Mouse (Mus musculus) kidney, embryonic 15.5 days (tissue): ENCODE measurements at regions not wholly inside any gene's neighbourhood (a gene's known extent, or its start where the extent isn't known, plus 50 kb on each side); places are given as distances from the start of the nearest gene placed in this dataset.

ENCODE experiments used
- ATAC-seq: fragments of 200-750 bp; cut with Nextera tagmentation; replicated peaks from 2 replicates; pipeline ENCODE4 v1.8.0; 2017; ENCODE audit warnings: moderate TSS enrichment; ENCODE audit not compliant: low FRiP score
- H3K27ac ChIP-seq: fragments of 300-500 bp; sonication (generic); 2 replicates; pipeline ENCODE4 v1.5.1; 2015; ENCODE audit warnings: mild to moderate bottlenecking, inconsistent platforms
- H3K27me3 ChIP-seq: fragments of 300-500 bp; sonication (generic); 2 replicates; pipeline ENCODE4 v1.6.1; 2015; ENCODE audit warnings: inconsistent platforms
- H3K36me3 ChIP-seq: fragments of 300-500 bp; sonication (generic); 2 replicates; pipeline ENCODE4 v1.6.1; 2015; ENCODE audit warnings: inconsistent platforms
- H3K4me1 ChIP-seq: fragments of 300-500 bp; sonication (generic); 2 replicates; pipeline ENCODE4 v1.6.1; 2015; ENCODE audit warnings: inconsistent platforms
- H3K4me2 ChIP-seq: fragments of 300-500 bp; sonication (generic); 2 replicates; pipeline ENCODE4 v1.6.1; 2015; ENCODE audit warnings: moderate library complexity, mild to moderate bottlenecking, inconsistent platforms
- H3K4me3 ChIP-seq: fragments of 300-500 bp; sonication (generic); replicated peaks from 2 replicates; pipeline ENCODE4 v1.5.1; 2015; ENCODE audit warnings: mild to moderate bottlenecking, inconsistent platforms
- H3K9ac ChIP-seq: fragments of 300-500 bp; sonication (generic); 2 replicates; pipeline ENCODE4 v1.6.1; 2015; ENCODE audit warnings: mild to moderate bottlenecking, inconsistent platforms
- H3K9me3 ChIP-seq: fragments of 300-500 bp; sonication (generic); replicated peaks from 2 replicates; pipeline ENCODE4 v1.6.1; 2016; ENCODE audit warnings: inconsistent platforms
- WGBS: fragments of 180-500 bp; shearing (Covaris S2); methylation state at CpG from one replicate; pipeline ENCODE4 v1.1.7; 2015; ENCODE audit warnings: mixed read lengths; 5-methylcytosine and 5-hydroxymethylcytosine counted together

DNA sequence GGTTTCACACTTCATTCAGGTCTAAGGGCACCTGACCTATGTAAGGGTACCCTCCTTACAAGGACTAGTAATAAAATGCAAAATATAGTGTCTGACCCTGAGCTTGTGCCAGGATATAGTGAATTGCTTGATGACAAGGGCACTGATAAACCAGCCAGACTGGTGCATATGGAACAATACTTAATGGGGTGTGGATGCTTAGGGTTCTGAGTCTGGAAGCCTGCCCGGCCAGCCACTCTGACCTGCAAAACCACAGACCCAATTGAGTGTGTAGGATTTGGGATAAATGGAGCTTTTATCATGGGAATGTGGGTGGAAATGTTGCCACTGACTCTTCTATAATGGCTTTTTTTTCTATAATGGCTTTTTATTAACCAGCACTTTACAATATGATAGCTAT lies 1838.7 kb upstream of the Dsel start:
- WGBS: 59% methylated on average over 1 of the region's 1 CpGs
- Histone ChIP-seq H3K4me3 (no peak overlapping the region), H3K9me3 (no peaks in the 10 kb centered on the region), H3K9ac (no peak overlapping the region), H3K36me3 (no peaks in the 10 kb centered on the region), H3K4me1 (no peaks in the 10 kb centered on the region), H3K27ac (no peak overlapping the region), H3K4me2 (no peak overlapping the region), H3K27me3 (no peaks in the 10 kb centered on the region)
- ATAC-seq: no peak

- no peak overlapping the region for H3K27ac ChIP-seq
- no peak overlapping the region for H3K9ac ChIP-seq
- no peaks in the 10 kb centered on the region for H3K27me3 ChIP-seq
- H3K9me3 ChIP-seq: no peaks in the 10 kb centered on the region
- no peaks in the 10 kb centered on the region for H3K4me1 ChIP-seq
- no peak overlapping the region for H3K4me3 ChIP-seq
- no peak overlapping the region for H3K4me2 ChIP-seq
- WGBS: 74% methylated on average over 2 of the region's 2 CpGs
- H3K36me3 ChIP-seq: no peaks in the 10 kb centered on the region
- no peak for ATAC-seq
Observed at GRCm38 (mm10) chr1:113688614-113689013, 1823.9 kb upstream of the Dsel start.

DNA sequence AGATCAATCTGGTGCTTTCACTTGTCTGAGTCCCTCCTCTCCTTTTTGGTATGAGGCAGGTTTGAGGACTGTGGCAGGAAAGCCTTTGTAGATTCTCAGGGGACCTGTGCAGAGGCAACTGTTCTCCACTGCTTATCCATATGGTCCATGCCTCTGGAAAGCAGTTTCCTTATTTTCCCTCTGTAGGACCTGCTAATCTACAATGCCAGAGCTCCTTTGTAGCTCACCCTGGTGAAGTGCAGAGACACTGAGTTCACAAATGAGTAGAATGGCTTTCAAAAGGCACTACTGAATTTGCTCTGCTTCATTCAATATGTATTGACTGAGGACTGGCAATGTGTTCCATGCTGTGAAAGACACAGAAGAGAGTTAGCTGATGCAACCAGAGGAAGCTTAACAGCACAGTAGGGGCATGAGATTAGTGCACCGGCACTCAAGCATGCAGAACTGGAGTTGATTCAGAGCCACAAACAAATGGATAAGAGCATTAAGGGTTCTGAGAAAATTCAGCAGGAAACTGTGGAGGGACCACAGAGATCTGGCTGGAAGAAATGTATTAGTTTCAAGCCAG lies 1811.7 kb upstream of the Dsel start:
- Histone ChIP-seq H3K27me3 (no peaks in the 10 kb centered on the region), H3K4me1 (no peaks in the 10 kb centered on the region), H3K27ac (no peak overlapping the region), H3K4me2 (no peak overlapping the region), H3K9me3 (no peaks in the 10 kb centered on the region), H3K9ac (no peak overlapping the region), H3K4me3 (no peak overlapping the region), H3K36me3 (no peaks in the 10 kb centered on the region)
- no peak for ATAC-seq
- 55% methylated on average over 1 of the region's 1 CpGs for WGBS

GRCm38 (mm10) chr1:113630898-113631297 lies 1766.2 kb upstream of the Dsel start:
- no peak overlapping the region for H3K4me3 ChIP-seq
- H3K9me3 ChIP-seq: no peaks in the 10 kb centered on the region
- ATAC-seq: peak; percentile 69
- H3K4me1 ChIP-seq: no peaks in the 10 kb centered on the region
- H3K36me3 ChIP-seq: no peaks in the 10 kb centered on the region
- H3K9ac ChIP-seq: no peak overlapping the region
- no peak overlapping the region for H3K4me2 ChIP-seq
- 29% methylated on average over 1 of the region's 1 CpGs for WGBS
- no peak overlapping the region for H3K27ac ChIP-seq
- H3K27me3 ChIP-seq: no peaks in the 10 kb centered on the region
